Mouse (Mus musculus): ENCODE measurements around the gene Gm17693. TPM values are rescaled to one million over a fixed set of nuclear protein-coding genes. Genes with fewer than 3 reads are reported as not detected.
"Not testable (repeated sequence)": the region's sequence is repeated elsewhere in the genome, so short reads cannot be mapped to it uniquely, and the experiment has no call there.

Gene Gm17693
- total RNA-seq (2012; rRNA removed): not detected in 2 replicates
- not detected for polyA plus RNA-seq (2012; ENCODE audit: insufficient read depth in 1 of 2, insufficient read length in 2 of 2, low read depth in 1 of 2, low replicate concordance in 2 of 2, missing spikeins in 1 of 2)

DNA sequence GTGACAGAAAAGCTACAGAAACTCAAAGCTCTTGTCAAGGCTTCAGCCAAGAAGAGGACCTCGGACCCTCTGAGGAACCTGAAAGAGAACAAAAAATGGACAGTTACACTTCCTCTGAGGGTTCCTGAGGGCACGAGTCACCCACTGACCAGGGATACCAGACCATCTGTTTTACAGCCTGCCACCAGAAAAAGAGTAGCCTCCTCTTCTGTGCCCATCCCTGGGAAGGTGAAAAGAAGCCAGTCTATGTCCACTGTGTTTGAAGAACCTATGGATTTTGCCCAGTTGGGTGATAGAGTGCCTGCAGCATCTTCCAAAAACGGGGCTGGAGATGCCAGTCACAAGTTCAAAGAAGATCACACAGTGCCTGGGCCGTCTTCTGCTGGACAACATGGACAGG is at the start of gene Gm17693:
TSS of gene Gm17693 (plus strand) at position 301 of the 400 bp plus-strand sequence.
- H3K4me3 ChIP-seq (ENCODE audit: control insufficient read depth in 1 of 2, insufficient read depth in 1 of 2, low read depth in 2 of 2, low read length in 2 of 2); H3K9me3 ChIP-seq (replicated peaks; ENCODE audit: insufficient read depth, low read length); H3K4me1 ChIP-seq (ENCODE audit: control insufficient read depth in 1 of 2, insufficient read depth in 2 of 2, low read length in 2 of 2); DNase-seq (ENCODE audit: low read depth, low spot score); H3K79me2 ChIP-seq (ENCODE audit: control insufficient read depth, insufficient read depth, low read length, poor library complexity); H3K27ac ChIP-seq (ENCODE audit: control insufficient read depth, low read depth, low read length); H3K27me3 ChIP-seq (ENCODE audit: control insufficient read depth in 1 of 2, insufficient read depth in 2 of 2, low read length in 2 of 2); H3K9ac ChIP-seq (ENCODE audit: control insufficient read depth, low read depth, low read length, poor library complexity, severe bottlenecking); H3K36me3 ChIP-seq (ENCODE audit: control insufficient read depth in 1 of 2, insufficient read depth in 2 of 2, low read length in 2 of 2): not testable (repeated sequence)
